Mouse (Mus musculus) ES-E14 (cell line): Measurements from ENCODE around the gene Btbd16. TPM values are rescaled to one million over a fixed set of nuclear protein-coding genes. Genes with fewer than 3 reads are reported as not detected.

Experiments
- DNase-seq: peaks from one replicate; pipeline ENCODE4 v3.0.0-alpha.2; 2013; ENCODE audit warnings: low read depth, low spot score
- H3K27ac ChIP-seq: 2 replicates; pipeline ENCODE4 v1.5.1; 2012; ENCODE audit warnings: low read depth, mild to moderate bottlenecking, low read length, moderate library complexity, mixed read lengths; ENCODE audit not compliant: poor library complexity, insufficient read depth, severe bottlenecking
- H3K36me3 ChIP-seq: 2 replicates; pipeline ENCODE4 v1.6.1; 2012; ENCODE audit warnings: mild to moderate bottlenecking, low read length, moderate library complexity, mixed read lengths; ENCODE audit not compliant: control insufficient read depth, poor library complexity, insufficient read depth, severe bottlenecking
- H3K4me1 ChIP-seq, 2 experiments: fragments of 150-350 bp in 1 of 2; sonication (generic) in 1 of 2; 2 replicates each; pipeline ENCODE4 v1.6.1; 2012; ENCODE audit warnings: low read length in 2 of 2, mild to moderate bottlenecking in 1 of 2, mixed read lengths in 1 of 2; ENCODE audit not compliant: control insufficient read depth in 2 of 2, insufficient read depth in 2 of 2, poor library complexity in 1 of 2
- H3K4me3 ChIP-seq, 2 experiments: fragments of 150-350 bp in 1 of 2; sonication (generic) in 1 of 2; 2 replicates each; pipeline ENCODE4 v1.5.1; 2012; ENCODE audit warnings: low read length in 2 of 2, low read depth in 1 of 2, mild to moderate bottlenecking in 1 of 2, mixed read lengths in 1 of 2; ENCODE audit not compliant: insufficient read depth in 1 of 2, poor library complexity in 1 of 2, severe bottlenecking in 1 of 2
- H3K9ac ChIP-seq: 2 replicates; pipeline ENCODE4 v1.6.1; 2012; ENCODE audit warnings: low read depth, mild to moderate bottlenecking, low read length, mixed read lengths; ENCODE audit not compliant: poor library complexity, insufficient read depth, severe bottlenecking
- H3K9me3 ChIP-seq: fragments of 150-350 bp; sonication (generic); 2 replicates; pipeline ENCODE4 v1.6.1; 2012; ENCODE audit warnings: low read depth, mild to moderate bottlenecking, low read length; ENCODE audit not compliant: control insufficient read depth, insufficient read depth
- CHD2 ChIP-seq: IDR thresholded peaks from 2 replicates; pipeline ENCODE4 v1.6.1; 2014; ENCODE audit warnings: mild to moderate bottlenecking, low read depth, low read length, inconsistent platforms
- HCFC1 ChIP-seq: IDR thresholded peaks from 2 replicates; pipeline ENCODE4 v1.6.1; 2012; ENCODE audit warnings: low read length, inconsistent platforms, borderline replicate concordance; ENCODE audit not compliant: insufficient read depth
- MAFK ChIP-seq: IDR thresholded peaks from 2 replicates; pipeline ENCODE4 v1.6.1; 2014; ENCODE audit warnings: mild to moderate bottlenecking, low read depth, low read length, inconsistent platforms; ENCODE audit not compliant: insufficient read depth
- ZC3H11A ChIP-seq: IDR thresholded peaks from 2 replicates; pipeline ENCODE4 v1.6.1; 2012; ENCODE audit warnings: low read depth, mild to moderate bottlenecking, inconsistent platforms, low read length, borderline replicate concordance
- ZNF384 ChIP-seq: IDR thresholded peaks from 2 replicates; pipeline ENCODE4 v1.6.1; 2012; ENCODE audit warnings: low read depth, low read length, inconsistent platforms
- in situ Hi-C, 2 experiments: fragments of 600-800 bp; cut with MboI; formaldehyde crosslinking; loops; one replicate each; pipeline ENCODE4 v1.15.1; 2025; ENCODE audit warnings: low sequenced_read_pairs in 2 of 2, inconsistent platforms in 1 of 2; ENCODE audit not compliant: unreplicated experiment in 2 of 2
- total RNA-seq: library from RNA; depleted of rRNA; stranded (reverse); fragments of 300-350 nt; gene quantifications from 2 replicates; pipeline ENCODE4 v1.2.3, GENCODE M21; 2012

The Btbd16 gene
- total RNA-seq, 1 experiment: 0.09 TPM

DNA sequence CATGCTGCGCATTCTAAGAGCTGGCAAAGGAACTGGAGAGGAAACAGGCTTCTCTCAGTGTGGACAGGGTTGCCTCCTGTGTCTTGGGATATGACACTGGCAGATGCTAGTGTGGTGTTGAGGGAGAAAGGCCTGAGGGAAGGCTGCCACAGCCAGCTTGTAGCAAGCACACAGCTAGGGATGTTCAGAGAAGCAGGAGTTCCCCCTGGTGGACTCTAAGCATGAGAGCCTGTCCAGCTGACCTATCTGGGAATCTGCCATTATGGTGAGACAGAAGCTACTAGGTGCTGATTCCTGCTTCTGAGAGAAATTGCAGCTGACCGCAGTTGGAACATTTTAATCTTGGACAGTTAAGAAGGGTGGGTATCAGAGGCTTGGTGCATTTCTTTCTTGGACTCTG is 19.1 kb upstream of the Btbd16 start:
- no peaks in the 10 kb centered on the region for H3K9me3 ChIP-seq
- no peak overlapping the region for H3K9ac ChIP-seq
- peaks cover 48% of the 10 kb centered on the region; the same call in 1 of the 2 replicates for H3K36me3 ChIP-seq
- in situ Hi-C loops: no loop called here
- no peak overlapping the region for H3K27ac ChIP-seq
- peaks cover 0 to 13% of the 10 kb centered on the region in 2 experiments; a peak in 2 of 4 replicates for H3K4me1 ChIP-seq
- H3K4me3 ChIP-seq: no peak overlapping the region
- TF ChIP-seq HCFC1 (no peak), CHD2 (no peak), ZNF384 (no peak), MAFK (no peak), ZC3H11A (no peak)
- no peak for DNase-seq

DNA sequence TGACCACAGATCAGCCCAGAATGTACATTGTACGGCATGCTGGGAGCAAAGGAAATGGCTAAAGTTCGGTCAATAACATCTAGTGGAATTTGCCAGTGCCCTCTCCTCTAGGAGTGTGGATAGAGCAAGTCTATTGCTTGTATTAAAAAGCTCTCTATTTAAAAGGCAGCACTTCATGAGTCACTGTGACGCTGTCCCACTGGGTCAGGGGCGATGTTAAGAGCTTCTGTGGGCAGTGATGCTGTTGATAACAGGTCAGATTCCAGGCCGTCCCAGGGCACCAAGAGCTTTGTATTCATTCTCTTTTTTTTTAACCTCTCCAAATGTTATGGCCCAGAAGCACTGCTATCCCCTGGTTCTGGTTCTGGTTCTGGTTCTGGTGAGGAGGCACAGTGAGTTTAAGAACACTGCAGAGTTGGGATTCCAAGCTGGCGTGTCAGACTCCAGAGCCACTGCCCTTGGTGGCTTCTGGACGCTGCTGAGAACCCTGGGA is 17.5 kb upstream of the Btbd16 start:
- in situ Hi-C loops: no loop called here
- DNase-seq: no peak
- no peak overlapping the region for H3K4me3 ChIP-seq
- no peak overlapping the region for H3K9ac ChIP-seq
- H3K9me3 ChIP-seq: no peaks in the 10 kb centered on the region
- H3K27ac ChIP-seq: no peak overlapping the region
- H3K4me1 ChIP-seq: peaks cover 0 to 3% of the 10 kb centered on the region in 2 experiments; a peak in 1 of 4 replicates
- H3K36me3 ChIP-seq: peaks cover 46% of the 10 kb centered on the region; the same call in 1 of the 2 replicates
- TF ChIP-seq ZC3H11A (no peak), ZNF384 (no peak), MAFK (no peak), CHD2 (no peak), HCFC1 (no peak)

DNA sequence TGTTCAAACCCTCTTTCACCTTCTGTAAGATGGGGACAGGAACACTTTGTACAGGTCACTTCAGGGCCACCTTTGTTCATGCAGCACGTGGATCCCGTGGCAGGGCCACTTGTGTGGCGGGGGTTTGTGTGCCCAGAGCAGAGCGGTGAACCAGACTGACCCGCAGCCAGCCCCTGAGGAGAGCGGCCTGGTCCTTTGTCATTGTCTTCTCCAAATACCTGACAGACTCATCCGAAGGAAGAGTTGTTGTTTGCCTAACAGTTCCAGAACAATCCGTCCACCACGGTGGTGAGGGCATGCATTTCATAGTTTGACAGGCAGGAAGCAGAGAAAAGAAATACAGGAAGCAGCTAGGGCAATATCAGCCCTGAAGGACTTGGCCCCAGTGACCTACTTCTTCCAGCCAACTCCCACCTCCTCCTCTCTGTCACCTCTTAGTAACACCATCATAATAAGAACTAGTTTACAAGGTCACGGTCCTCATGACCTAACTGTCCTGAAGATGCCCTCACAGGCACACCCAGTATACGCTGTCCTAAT is 16.5 kb upstream of the Btbd16 start:
- no peak overlapping the region for H3K9ac ChIP-seq
- DNase-seq: no peak
- no peak overlapping the region for H3K27ac ChIP-seq
- peaks cover 0 to 2% of the 10 kb centered on the region in 2 experiments; a peak in 1 of 4 replicates for H3K4me1 ChIP-seq
- peaks cover 40% of the 10 kb centered on the region; the same call in 1 of the 2 replicates for H3K36me3 ChIP-seq
- no peak overlapping the region for H3K4me3 ChIP-seq
- in situ Hi-C loops: no loop called here
- H3K9me3 ChIP-seq: no peaks in the 10 kb centered on the region
- TF ChIP-seq ZC3H11A (no peak), HCFC1 (no peak), CHD2 (no peak)

DNA sequence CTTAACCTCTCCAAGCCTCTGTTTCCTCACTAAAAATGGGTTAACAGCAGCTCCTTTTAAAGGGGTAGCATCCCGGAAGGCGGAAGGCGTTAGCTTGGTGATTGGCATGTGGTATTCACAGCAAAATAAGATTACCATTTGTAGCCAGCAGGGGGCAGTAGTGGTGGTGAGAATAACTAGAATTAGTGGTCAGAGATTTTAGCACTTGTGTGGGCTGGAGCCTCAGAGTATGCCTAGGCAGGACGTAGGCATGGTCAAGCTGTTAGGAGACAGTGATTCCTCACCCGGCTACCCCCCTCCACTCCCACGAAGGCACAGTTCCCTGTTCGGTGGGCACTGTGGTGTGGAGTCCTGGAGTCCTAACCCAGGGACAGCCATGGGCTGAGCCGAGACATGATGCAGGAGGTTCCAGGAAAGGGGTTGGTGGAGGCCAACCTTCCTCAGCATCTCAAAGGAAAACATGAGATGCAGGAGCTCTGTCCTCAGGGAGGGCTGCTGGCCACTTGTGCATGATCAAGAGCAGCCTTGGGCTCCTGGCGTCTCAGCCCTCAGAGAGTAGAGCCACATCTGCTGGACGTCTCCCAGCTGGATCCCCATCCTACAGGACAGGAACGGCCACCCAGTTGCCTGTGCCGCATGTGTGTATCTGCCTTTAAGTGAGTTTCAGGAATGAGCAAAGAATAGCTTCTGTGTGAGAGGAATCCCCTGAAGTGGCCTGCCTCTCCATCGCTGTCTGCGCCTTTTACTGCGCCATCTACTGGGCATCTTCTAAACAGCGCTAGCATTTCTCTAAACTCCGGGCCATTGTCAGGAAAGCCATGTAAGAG is 11.6 kb upstream of the Btbd16 start:
- in situ Hi-C loops: no loop called here
- Histone ChIP-seq H3K36me3 (peaks cover 16% of the 10 kb centered on the region; the same call in 1 of the 2 replicates), H3K9ac (peak overlapping the region; percentile 26; the same call in 1 of the 2 replicates), H3K4me1 (peaks cover 0 to 8% of the 10 kb centered on the region in 2 experiments; a peak in 1 of 4 replicates), H3K4me3 (no peak overlapping the region), H3K9me3 (no peaks in the 10 kb centered on the region), H3K27ac (no peak overlapping the region)
- no peak for TF ChIP-seq CHD2
- TF ChIP-seq ZC3H11A: no peak
- TF ChIP-seq HCFC1: no peak
- TF ChIP-seq MAFK: no peak
- no peak for TF ChIP-seq ZNF384
- peak; percentile 73 for DNase-seq
